Mouse (Mus musculus) embryonic facial prominence, embryonic 10.5 days (tissue): ENCODE data around the gene Kif6. TPM values are rescaled to one million over a fixed set of nuclear protein-coding genes. Genes with fewer than 3 reads are reported as not detected.

Source experiments
- DNase-seq: peaks from one replicate; pipeline ENCODE4 v3.0.0-alpha.2; 2017; ENCODE audit warnings: low spot score
- H3K27ac ChIP-seq: fragments of 300-500 bp; sonication (generic); replicated peaks from 2 replicates; pipeline ENCODE4 v1.5.1; 2016; ENCODE audit warnings: mild to moderate bottlenecking
- H3K27me3 ChIP-seq: fragments of 300-500 bp; sonication (generic); replicated peaks from 2 replicates; pipeline ENCODE4 v1.6.1; 2016; ENCODE audit warnings: low read depth, mild to moderate bottlenecking; ENCODE audit not compliant: poor library complexity, severe bottlenecking
- H3K36me3 ChIP-seq: fragments of 300-500 bp; sonication (generic); replicated peaks from 2 replicates; pipeline ENCODE4 v1.6.1; 2016; ENCODE audit warnings: mild to moderate bottlenecking, moderate library complexity
- H3K4me1 ChIP-seq: fragments of 300-500 bp; sonication (generic); 2 replicates; pipeline ENCODE4 v1.6.1; 2016
- H3K4me3 ChIP-seq: fragments of 300-500 bp; sonication (generic); 2 replicates; pipeline ENCODE4 v1.5.1; 2016; ENCODE audit warnings: mild to moderate bottlenecking, moderate library complexity
- H3K9me3 ChIP-seq: fragments of 300-500 bp; sonication (generic); 2 replicates; pipeline ENCODE4 v1.6.1; 2016; ENCODE audit warnings: mild to moderate bottlenecking
- WGBS: fragments of 180-500 bp; shearing (Covaris S2); methylation state at CpG from one replicate; pipeline ENCODE4 v1.1.7; 2016; 5-methylcytosine and 5-hydroxymethylcytosine counted together
- polyA plus RNA-seq: library from polyadenylated mRNA; unstranded; fragments of >200 nt; fragmentation: Nextera tagmentation; extraction: Ambion mirVana; gene quantifications from 2 replicates; pipeline ENCODE4 v1.2.1, GENCODE M21; 2016

Kif6 gene
- polyA plus RNA-seq, 1 experiment from 2014 or later, result 3.5 TPM

DNA sequence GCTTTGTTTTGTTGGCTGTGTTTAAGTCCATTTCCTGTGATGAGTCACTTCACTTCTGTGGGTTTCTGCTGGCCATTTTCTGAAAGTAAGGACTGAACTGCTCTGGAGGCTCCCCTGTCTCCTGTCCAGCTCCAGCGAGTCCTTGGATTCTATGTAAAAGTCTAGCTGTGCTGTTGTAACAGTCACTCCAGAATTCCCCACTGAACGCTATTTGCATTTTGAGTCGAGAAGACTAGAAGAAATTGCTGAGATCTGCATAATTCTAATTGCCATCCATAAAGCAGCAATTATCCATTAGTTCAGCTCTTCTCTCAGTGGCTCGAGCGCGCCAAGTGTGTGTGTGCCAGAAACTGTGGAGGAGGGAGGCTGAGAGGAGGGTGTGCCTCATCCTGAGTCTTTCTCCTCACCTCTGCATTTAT is 57.0 kb downstream of the Kif6 start:
- 81% methylated on average over 6 of the region's 6 CpGs for WGBS
- no peak for DNase-seq
- Histone ChIP-seq H3K27ac (no peak overlapping the region), H3K9me3 (peaks cover 4% of the 10 kb centered on the region; the same call in 1 of the 2 replicates), H3K36me3 (no peaks in the 10 kb centered on the region), H3K4me3 (no peak overlapping the region), H3K4me1 (no peaks in the 10 kb centered on the region), H3K27me3 (no peaks in the 10 kb centered on the region)

DNA sequence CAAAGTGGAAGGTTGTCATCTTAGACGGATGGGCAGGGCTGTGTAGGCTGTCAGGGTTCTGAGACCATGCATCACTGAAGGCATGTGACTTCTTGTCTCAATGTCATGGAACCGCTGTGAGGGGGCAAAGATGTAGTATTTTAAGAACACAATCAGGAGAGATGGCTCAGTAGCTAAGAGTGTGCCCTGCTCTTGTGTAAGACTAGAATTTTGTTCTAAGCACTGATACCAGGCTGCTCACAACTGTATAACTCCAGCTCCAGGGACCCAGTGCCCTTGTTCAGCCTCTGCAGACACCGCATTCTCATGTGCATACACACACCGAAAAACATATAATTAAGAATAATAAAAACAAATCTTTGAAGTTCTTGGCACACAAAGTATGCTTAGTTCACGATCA is 57.5 kb downstream of the Kif6 start:
- H3K27ac ChIP-seq, result no peak overlapping the region
- DNase-seq, result no peak
- H3K4me1 ChIP-seq, result no peaks in the 10 kb centered on the region
- no peaks in the 10 kb centered on the region for H3K27me3 ChIP-seq
- WGBS, result 88% methylated on average over 5 of the region's 5 CpGs
- no peaks in the 10 kb centered on the region for H3K36me3 ChIP-seq
- H3K4me3 ChIP-seq, result no peak overlapping the region
- H3K9me3 ChIP-seq, result peaks cover 4% of the 10 kb centered on the region; the same call in 1 of the 2 replicates

DNA sequence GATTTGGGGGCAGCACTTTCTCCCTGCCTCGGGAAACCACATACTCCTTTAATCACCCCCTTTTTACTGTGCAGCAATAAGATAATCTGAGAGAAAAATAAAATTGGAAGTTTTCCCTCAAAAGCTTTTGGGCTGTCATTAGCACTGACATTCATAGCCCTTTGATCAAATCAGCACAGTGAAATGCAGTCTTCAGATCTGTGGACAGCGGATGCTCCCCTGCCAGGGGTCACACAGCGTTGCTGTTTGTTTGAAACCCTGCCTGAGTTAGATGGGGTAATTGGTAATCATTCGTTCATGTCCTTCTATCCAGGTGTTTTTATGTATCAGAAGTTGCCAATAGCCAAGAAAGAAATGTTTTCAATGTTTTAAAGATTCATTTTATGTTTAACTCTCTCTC is 60.7 kb downstream of the Kif6 start:
- 74% methylated on average over 4 of the region's 4 CpGs for WGBS
- H3K27ac ChIP-seq, result no peak overlapping the region
- H3K4me1 ChIP-seq, result no peaks in the 10 kb centered on the region

DNA sequence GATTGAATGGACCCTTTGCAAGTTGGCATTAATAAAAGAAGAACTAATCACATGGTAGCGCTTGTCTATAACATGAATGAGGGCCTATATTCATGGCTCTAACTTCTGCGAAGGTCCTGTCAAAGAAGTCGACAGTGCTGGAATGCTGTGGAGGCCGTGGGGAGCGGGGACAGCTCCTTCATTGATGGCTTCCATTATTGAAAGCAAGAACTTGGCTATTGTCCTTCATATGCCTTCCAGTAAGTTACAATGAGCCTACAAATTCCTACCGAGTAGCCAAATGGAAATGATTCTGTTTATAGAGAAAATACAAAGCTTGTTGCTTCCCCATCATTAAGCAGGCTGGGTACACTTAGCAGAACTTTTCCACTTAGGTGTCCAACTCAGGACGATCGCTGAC is 66.5 kb downstream of the Kif6 start:
- no peak for DNase-seq
- Histone ChIP-seq H3K4me3 (no peak overlapping the region), H3K36me3 (0 out of 2 replicates have a peak, but pooled peaks cover 1% of the 10 kb centered on the region), H3K27ac (no peak overlapping the region), H3K27me3 (no peaks in the 10 kb centered on the region), H3K4me1 (peaks cover 11% of the 10 kb centered on the region), H3K9me3 (no peaks in the 10 kb centered on the region)
- 75% methylated on average over 8 of the region's 8 CpGs for WGBS

More for the DNA sequence above, 60.7 kb downstream of the Kif6 start:
- Histone ChIP-seq H3K4me3 (no peak overlapping the region), H3K27me3 (no peaks in the 10 kb centered on the region), H3K36me3 (no peaks in the 10 kb centered on the region), H3K9me3 (peaks cover 4% of the 10 kb centered on the region; the same call in 1 of the 2 replicates)
- DNase-seq, result no peak

DNA sequence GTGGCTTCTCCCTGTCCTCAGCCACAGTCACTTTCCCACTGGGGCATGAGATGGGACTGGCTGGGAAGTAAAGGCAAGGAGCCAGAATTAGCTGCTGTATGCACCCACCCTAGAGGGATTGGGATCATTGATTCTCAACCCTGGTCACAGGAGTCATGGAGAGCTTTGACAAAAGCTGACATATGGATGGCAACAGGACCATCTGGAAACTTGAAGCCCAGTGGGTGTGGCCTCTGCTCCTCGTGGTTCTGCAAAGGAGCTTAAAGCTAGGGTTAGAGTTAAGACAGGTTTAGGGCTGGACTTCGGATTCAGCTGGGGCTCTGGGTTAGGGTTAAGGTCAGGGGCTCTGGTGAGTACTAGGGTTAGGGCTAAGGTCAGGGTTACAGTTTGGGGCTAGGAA is 69.2 kb downstream of the Kif6 start:
- H3K36me3 ChIP-seq, result 0 out of 2 replicates have a peak, but pooled peaks cover 5% of the 10 kb centered on the region
- H3K4me1 ChIP-seq, result peaks cover 11% of the 10 kb centered on the region
- no peak overlapping the region for H3K27ac ChIP-seq
- H3K27me3 ChIP-seq, result no peaks in the 10 kb centered on the region
- 13% methylated on average over 2 of the region's 2 CpGs for WGBS
- DNase-seq, result no peak
- no peaks in the 10 kb centered on the region for H3K9me3 ChIP-seq
- no peak overlapping the region for H3K4me3 ChIP-seq

DNA sequence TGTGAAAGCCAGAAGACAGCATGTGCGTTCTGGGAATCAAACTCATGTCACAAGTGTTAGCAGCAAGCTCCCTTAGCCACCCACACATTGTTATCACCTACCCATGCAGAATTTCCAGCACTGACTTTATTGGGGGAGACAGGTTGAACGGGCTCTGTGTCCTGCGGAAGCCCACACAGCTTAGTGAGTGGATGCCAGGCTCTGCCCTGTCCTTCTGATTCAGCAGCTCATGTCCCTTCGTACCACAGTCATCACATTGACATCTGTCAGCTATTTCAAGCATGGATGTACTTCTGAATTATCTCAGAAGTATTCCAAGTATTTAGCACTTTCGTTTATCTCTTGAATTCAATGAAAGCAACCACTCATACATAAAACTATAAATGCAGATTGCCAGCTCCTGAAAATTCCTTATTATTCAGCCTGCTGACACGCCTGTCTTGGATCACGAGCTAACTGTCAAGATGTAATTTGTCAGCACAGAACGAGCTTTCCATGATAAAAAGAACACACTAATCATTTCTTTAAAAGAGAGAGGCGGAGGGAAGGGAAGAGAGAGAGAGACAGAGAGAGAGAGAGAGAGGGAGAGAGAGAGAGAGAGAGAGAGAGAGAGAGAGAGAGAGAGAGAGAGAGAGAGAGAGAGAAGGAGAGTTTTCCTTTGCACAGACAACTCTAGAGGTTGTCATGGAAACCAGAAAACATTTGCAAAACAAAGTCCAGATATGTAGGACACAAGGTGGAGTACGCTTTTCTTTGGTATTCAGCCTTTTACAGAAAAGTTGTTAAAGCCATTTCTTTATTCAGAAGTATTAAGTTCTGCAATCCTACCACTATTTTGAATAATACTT is 75.9 kb downstream of the Kif6 start:
- H3K4me3 ChIP-seq, result no peak overlapping the region
- H3K9me3 ChIP-seq, result no peaks in the 10 kb centered on the region
- H3K36me3 ChIP-seq, result 0 out of 2 replicates have a peak, but pooled peaks cover 5% of the 10 kb centered on the region
- H3K27ac ChIP-seq, result no peak overlapping the region
- H3K27me3 ChIP-seq, result no peaks in the 10 kb centered on the region
- DNase-seq, result no peak
- no peaks in the 10 kb centered on the region for H3K4me1 ChIP-seq
- 78% methylated on average over 10 of the region's 10 CpGs for WGBS

DNA sequence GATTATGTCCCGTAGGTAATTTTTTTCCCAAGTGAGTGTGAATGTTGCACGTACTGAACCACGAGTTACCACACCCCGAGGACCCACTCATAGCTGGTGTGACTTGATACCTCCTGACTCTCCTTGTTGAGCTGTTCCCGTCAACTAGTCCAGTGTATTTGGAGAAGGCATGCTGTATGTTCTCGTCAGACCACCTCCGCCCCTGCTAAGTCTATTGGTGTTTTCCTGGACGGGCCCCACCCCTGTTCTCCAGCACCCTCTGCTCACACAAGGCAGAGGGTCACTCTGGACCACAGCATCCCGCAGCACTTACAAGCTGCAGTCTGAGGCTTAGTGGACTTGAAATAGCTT is 76.5 kb downstream of the Kif6 start:
- no peaks in the 10 kb centered on the region for H3K27me3 ChIP-seq
- no peak overlapping the region for H3K27ac ChIP-seq
- no peak for DNase-seq
- no peaks in the 10 kb centered on the region for H3K9me3 ChIP-seq
- WGBS, result 81% methylated on average over 9 of the region's 9 CpGs
- H3K4me3 ChIP-seq, result no peak overlapping the region
- H3K4me1 ChIP-seq, result no peaks in the 10 kb centered on the region
- 0 out of 2 replicates have a peak, but pooled peaks cover 3% of the 10 kb centered on the region for H3K36me3 ChIP-seq

DNA sequence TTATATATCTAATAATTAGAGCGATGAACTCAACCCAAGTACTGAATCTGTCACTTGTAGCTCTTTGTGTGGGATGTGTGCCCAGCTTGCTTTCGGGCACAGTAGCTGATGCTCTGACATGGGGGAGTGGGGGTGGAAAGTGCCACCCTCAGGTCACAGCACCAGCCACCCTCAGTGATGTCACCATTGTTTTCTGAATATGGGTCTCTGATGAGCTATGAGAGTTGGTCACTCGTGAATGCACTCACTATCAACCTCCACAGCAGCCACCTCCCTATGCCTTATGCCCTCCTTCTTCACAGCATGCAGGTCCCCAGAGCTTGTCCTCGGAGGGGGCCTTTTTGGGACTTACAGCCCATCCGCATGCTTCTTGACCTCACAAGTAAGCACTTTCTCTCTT is 78.3 kb downstream of the Kif6 start:
- Histone ChIP-seq H3K27me3 (no peaks in the 10 kb centered on the region), H3K4me1 (no peaks in the 10 kb centered on the region), H3K27ac (no peak overlapping the region), H3K36me3 (no peaks in the 10 kb centered on the region), H3K4me3 (no peak overlapping the region), H3K9me3 (no peaks in the 10 kb centered on the region)
- WGBS, result 79% methylated on average over 5 of the region's 5 CpGs
- DNase-seq, result no peak

DNA sequence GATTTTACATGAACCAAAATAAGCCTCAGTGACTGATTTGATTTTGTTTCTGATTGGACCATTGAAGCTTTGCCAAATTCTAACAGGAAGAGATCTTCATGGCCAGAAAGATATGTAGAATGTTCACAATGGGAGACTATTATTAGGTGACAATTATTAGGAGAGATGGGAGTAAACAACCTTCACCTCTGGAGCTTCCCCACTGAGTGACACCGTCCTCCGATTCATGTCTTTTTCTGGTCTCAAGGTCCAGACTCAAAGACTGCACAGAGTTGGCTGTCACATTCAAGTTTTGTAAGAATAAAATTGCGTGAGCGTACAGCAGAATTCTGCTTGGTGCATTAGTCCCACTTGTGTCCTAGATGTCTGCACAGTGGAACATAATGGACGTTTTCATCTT is 82.3 kb downstream of the Kif6 start:
- H3K4me3 ChIP-seq, result no peak overlapping the region
- no peak overlapping the region for H3K27ac ChIP-seq
- no peaks in the 10 kb centered on the region; the same call in 1 of the 2 replicates for H3K4me1 ChIP-seq
- 89% methylated on average over 5 of the region's 5 CpGs for WGBS
- H3K27me3 ChIP-seq, result no peaks in the 10 kb centered on the region
- DNase-seq, result no peak
- no peaks in the 10 kb centered on the region for H3K9me3 ChIP-seq
- H3K36me3 ChIP-seq, result no peaks in the 10 kb centered on the region

DNA sequence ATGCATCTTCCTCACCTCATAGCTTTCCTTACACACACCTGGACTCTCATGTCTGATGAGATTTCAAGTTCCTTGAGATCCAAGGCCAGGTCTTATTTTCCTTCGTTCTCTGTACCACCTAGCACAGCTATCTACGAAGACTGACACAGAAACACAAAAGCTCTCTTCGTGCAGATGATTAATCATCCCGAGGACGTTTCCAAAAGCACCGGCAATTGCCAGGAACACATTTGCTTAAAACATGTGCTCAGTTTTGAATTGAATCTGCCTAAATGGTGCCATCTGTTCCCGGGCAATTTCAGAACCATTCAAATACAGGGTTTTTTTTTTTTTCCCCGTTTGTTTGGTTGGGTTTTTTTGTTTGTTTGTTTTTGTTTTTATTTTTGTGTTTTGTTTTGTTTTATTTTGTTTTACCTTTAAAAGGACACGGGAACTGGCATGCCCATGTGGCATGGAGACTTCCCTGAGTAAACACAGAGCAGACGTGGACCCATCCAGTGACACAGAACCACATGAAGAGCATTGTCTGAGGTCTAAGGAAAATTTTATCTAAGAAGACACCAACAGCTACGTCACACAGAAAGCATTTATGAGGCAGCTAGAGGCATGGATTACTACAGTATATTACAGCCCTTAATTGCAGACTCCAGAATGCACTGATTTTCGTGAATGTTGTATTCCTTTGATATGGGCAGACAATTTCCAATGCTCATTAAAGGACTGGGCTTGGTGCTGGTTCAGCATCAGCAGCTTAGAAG is 88.7 kb downstream of the Kif6 start:
- H3K9me3 ChIP-seq, result no peaks in the 10 kb centered on the region
- H3K36me3 ChIP-seq, result no peaks in the 10 kb centered on the region
- H3K4me3 ChIP-seq, result no peak overlapping the region
- H3K27me3 ChIP-seq, result no peaks in the 10 kb centered on the region
- peaks cover 19% of the 10 kb centered on the region for H3K4me1 ChIP-seq
- 76% methylated on average over 12 of the region's 12 CpGs for WGBS
- no peak for DNase-seq
- H3K27ac ChIP-seq, result no peak overlapping the region

DNA sequence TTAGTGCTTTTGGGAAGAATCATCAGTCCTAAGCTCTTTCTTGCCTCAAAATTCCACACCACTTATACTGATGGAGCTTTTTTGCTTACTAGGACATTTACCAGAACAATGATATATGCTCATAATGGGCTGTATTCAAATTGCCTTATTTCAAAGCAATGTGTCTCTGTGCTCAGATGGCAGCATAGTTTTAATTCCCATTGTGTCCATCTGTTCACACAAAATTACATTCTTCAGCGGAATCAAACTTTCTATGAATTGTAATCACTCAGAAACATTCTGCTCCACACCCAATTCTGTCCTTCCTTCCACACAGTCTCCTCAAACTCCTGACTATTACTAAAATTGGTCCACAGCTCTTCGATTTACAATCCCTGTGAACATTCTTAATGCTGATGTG is 94.3 kb downstream of the Kif6 start:
- H3K4me3 ChIP-seq, result no peak overlapping the region
- H3K36me3 ChIP-seq, result no peaks in the 10 kb centered on the region
- H3K27me3 ChIP-seq, result no peaks in the 10 kb centered on the region
- DNase-seq, result no peak
- 85% methylated on average over 2 of the region's 2 CpGs for WGBS
- H3K4me1 ChIP-seq, result 0 out of 2 replicates have a peak, but pooled peaks cover 2% of the 10 kb centered on the region
- no peak overlapping the region for H3K27ac ChIP-seq
- H3K9me3 ChIP-seq, result no peaks in the 10 kb centered on the region

DNA sequence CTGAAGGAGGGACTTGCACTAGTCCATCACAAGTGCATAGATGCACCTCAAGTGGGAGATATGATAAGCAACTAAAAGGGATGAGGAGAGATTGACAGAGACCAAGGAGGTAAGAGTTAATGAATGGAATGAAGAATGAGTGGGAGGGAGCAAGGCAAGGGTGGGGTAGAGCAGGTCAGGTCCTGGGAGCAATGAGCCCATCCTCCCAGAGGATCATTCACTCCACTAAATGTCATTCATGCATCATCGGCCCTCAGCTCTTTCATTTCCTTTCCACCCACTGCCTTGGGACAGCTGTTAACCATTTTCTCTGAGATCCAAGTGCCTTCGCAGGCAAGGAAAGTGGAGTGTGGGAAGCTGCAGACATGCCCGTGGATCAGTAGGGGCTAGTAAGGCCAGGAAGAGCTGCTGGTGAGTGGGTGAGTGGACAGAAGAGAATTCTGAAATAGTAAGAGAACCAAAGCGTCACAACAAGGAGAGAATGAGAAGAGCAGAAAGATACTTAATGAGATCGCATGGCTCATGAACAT is 95.2 kb downstream of the Kif6 start:
- H3K36me3 ChIP-seq, result no peaks in the 10 kb centered on the region
- no peaks in the 10 kb centered on the region for H3K9me3 ChIP-seq
- H3K4me3 ChIP-seq, result no peak overlapping the region
- no peaks in the 10 kb centered on the region for H3K4me1 ChIP-seq
- H3K27me3 ChIP-seq, result no peaks in the 10 kb centered on the region
- H3K27ac ChIP-seq, result no peak overlapping the region
- WGBS, result 71% methylated on average over 5 of the region's 5 CpGs
- DNase-seq, result no peak
